8 mouse cellular contexts compared by ENCODE assay signal in the genomic region with DNA sequence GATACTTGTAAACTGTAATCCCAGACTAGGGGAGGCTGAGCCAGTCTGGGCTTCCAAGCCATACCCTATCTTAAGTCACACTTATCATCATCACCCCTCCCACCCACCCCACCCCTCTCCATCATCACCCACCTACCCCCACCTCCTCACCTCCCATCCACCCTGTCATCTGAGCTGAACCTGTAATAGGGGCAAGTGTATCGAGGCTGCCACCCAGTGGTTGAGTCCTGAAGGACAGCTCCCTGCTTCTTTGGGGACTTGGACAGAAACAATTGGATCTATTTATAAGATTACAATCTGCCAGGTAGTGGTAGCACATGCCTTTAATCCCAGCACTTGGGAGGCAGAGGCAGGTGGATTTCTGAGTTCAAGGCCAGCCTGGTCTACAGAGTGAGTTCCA. TPM values are rescaled to one million over a fixed set of nuclear protein-coding genes. Genes with fewer than 3 reads are reported as not detected.
DNase-seq lines count a peak whose midpoint lies in the region; ATAC-seq and TF ChIP-seq lines count a peak whose summit lies in the region.

No protein-coding gene starts in this region.

- no peaks in the 10 kb centered on the region for H3K36me3 ChIP-seq in kidney, embryonic 14.5 days (ENCODE audit: control insufficient read depth, insufficient read depth, low read length)
- no peaks in the 10 kb centered on the region for H3K36me3 ChIP-seq in ES-E14 (ENCODE audit: control insufficient read depth, insufficient read depth, low read length, poor library complexity, severe bottlenecking)

- H3K4me3 ChIP-seq in kidney, embryonic 14.5 days (ENCODE audit: low read length): no peak overlapping the region
- no peak overlapping the region for H3K4me3 ChIP-seq in ES-E14 (ENCODE audit: insufficient read depth in 1 of 2, low read depth in 1 of 2, low read length in 2 of 2, poor library complexity in 1 of 2, severe bottlenecking in 1 of 2)

- no peaks in the 10 kb centered on the region for H3K4me1 ChIP-seq in kidney, embryonic 14.5 days (ENCODE audit: control insufficient read depth, insufficient read depth, low read length)
- 0 out of 4 replicates have a peak, but pooled peaks cover 0 to 2% of the 10 kb centered on the region in 2 experiments for H3K4me1 ChIP-seq in ES-E14 (ENCODE audit: control insufficient read depth in 2 of 2, insufficient read depth in 2 of 2, low read length in 2 of 2, poor library complexity in 1 of 2)

- H3K27me3 ChIP-seq in kidney, embryonic 14.5 days (ENCODE audit: control insufficient read depth, insufficient read depth, low read length): no peaks in the 10 kb centered on the region

- WGBS in kidney, embryonic 14.5 days: 29% methylated on average over 1 of the region's 1 CpGs

- H3K4me2 ChIP-seq in kidney, embryonic 14.5 days (replicated peaks; ENCODE audit: low read depth, low read length): no peak overlapping the region

- ATAC-seq in CD4-positive, CD25-positive, alpha-beta regulatory T cell, adult 4 months: no peak
- no peak for ATAC-seq in kidney, embryonic 14.5 days (ENCODE audit: low FRiP score, low TSS enrichment)
- no peak for ATAC-seq in erythroid progenitor cell, adult 5-6 weeks (replicated peaks; ENCODE audit: low FRiP score, poor library complexity, severe bottlenecking)

- intact Hi-C loops in heart, postnatal 14 days (cut with DNase I): no loop called here

- H3K27ac ChIP-seq in kidney, embryonic 14.5 days (ENCODE audit: low read depth, low read length): no peak overlapping the region
- H3K27ac ChIP-seq in ES-E14 (ENCODE audit: insufficient read depth, low read depth, low read length, poor library complexity, severe bottlenecking): no peak overlapping the region

- DNase-seq in CD4-positive, CD25-positive, alpha-beta regulatory T cell, adult 2 months (ENCODE audit: low read depth, low spot score): peak; percentile 62
- peak; percentile 55 for DNase-seq in kidney, adult 11 months
- no peak for DNase-seq in ES-E14 (ENCODE audit: low read depth, low spot score)
- DNase-seq in heart, postnatal 14 days: peak; percentile 50 to 65
- DNase-seq in lung, postnatal 10 days: peak; percentile 56

- H3K9me3 ChIP-seq in kidney, embryonic 14.5 days (ENCODE audit: control insufficient read depth, low read length): no peaks in the 10 kb centered on the region
- H3K9me3 ChIP-seq in ES-E14 (ENCODE audit: control insufficient read depth, insufficient read depth, low read depth, low read length): no peaks in the 10 kb centered on the region

- in situ Hi-C loops in ES-E14 (cut with MboI; ENCODE audit: low sequenced_read_pairs in 2 of 2, unreplicated experiment in 2 of 2): no loop called here

- H3K9ac ChIP-seq in kidney, embryonic 14.5 days (ENCODE audit: low read depth, low read length): no peak overlapping the region
- H3K9ac ChIP-seq in ES-E14 (ENCODE audit: insufficient read depth, low read depth, low read length, poor library complexity, severe bottlenecking): no peak overlapping the region

TF ChIP-seq in ES-E14, 5 proteins besides CTCF, POLR2A, EP300 and RAD21:
- TF ChIP-seq ZC3H11A (IDR thresholded peaks at IDR 0.05; ENCODE audit: borderline replicate concordance, low read depth, low read length) (peak; percentile 22; the same call in 1 of the 2 replicates), HCFC1 (IDR thresholded peaks at IDR 0.05; ENCODE audit: borderline replicate concordance, insufficient read depth, low read length) (no peak)

RNA-seq across cellular contexts. Expression of a gene that starts 22.7 kb away (rescaled TPM):
- polyA plus RNA-seq in CD4-positive, CD25-positive, alpha-beta regulatory T cell, adult 4 months (2017; shearing (Covaris generic)): under 1 TPM; 0.14 to 0.42 TPM
- polyA plus RNA-seq in kidney, embryonic 14.5 days (2014; fragmentation: Nextera tagmentation; extraction: Ambion mirVana): 7.7 and 9.0 TPM in 2 replicates
- total RNA-seq in ES-E14 (2012; rRNA removed): 10.7 and 13.4 TPM in 2 replicates
- total RNA-seq in heart, postnatal 14 days (2021): 10 to 100 TPM; 53.9 to 54.0 TPM
- 0.36 and 0.84 TPM in 2 replicates for total RNA-seq in erythroid progenitor cell, adult 5-6 weeks (2015; ENCODE audit: low replicate concordance)
- 3.6 TPM in 1 of 2 replicates, not detected in the other for total RNA-seq in erythroid progenitor cell, adult 5-6 weeks (2017; ENCODE audit: low replicate concordance)

RNA-seq across cellular contexts. Expression of a gene that starts 26.5 kb away (rescaled TPM):
- polyA plus RNA-seq in CD4-positive, CD25-positive, alpha-beta regulatory T cell, adult 4 months (2017; shearing (Covaris generic)): not detected
- not detected in 2 replicates for polyA plus RNA-seq in kidney, embryonic 14.5 days (2014; fragmentation: Nextera tagmentation; extraction: Ambion mirVana)
- not detected in 2 replicates for total RNA-seq in ES-E14 (2012; rRNA removed)
- not detected for total RNA-seq in heart, postnatal 14 days (2021)
- total RNA-seq in erythroid progenitor cell, adult 5-6 weeks (2015; ENCODE audit: low replicate concordance): not detected in 2 replicates
- total RNA-seq in erythroid progenitor cell, adult 5-6 weeks (2017; ENCODE audit: low replicate concordance): not detected in 2 replicates

RNA-seq across cellular contexts. Expression of a gene that starts 34.6 kb away (rescaled TPM):
- polyA plus RNA-seq in CD4-positive, CD25-positive, alpha-beta regulatory T cell, adult 4 months (2017; shearing (Covaris generic)): 10 to 100 TPM; 23.2 to 45.4 TPM
- 54.8 and 68.4 TPM in 2 replicates for polyA plus RNA-seq in kidney, embryonic 14.5 days (2014; fragmentation: Nextera tagmentation; extraction: Ambion mirVana)
- 94.1 and 125 TPM in 2 replicates for total RNA-seq in ES-E14 (2012; rRNA removed)
- total RNA-seq in heart, postnatal 14 days (2021): 1 to 10 TPM; 5.1 to 6.6 TPM
- total RNA-seq in erythroid progenitor cell, adult 5-6 weeks (2015; ENCODE audit: low replicate concordance): 2.5 and 6.7 TPM in 2 replicates
- total RNA-seq in erythroid progenitor cell, adult 5-6 weeks (2017; ENCODE audit: low replicate concordance): 2.4 and 6.2 TPM in 2 replicates

RNA-seq across cellular contexts. Expression of a gene that starts 54.1 kb away (rescaled TPM):
- polyA plus RNA-seq in CD4-positive, CD25-positive, alpha-beta regulatory T cell, adult 4 months (2017; shearing (Covaris generic)): 100 to 1,000 TPM; 315 to 339 TPM
- 545 and 576 TPM in 2 replicates for polyA plus RNA-seq in kidney, embryonic 14.5 days (2014; fragmentation: Nextera tagmentation; extraction: Ambion mirVana)
- total RNA-seq in ES-E14 (2012; rRNA removed): 493 and 584 TPM in 2 replicates
- total RNA-seq in heart, postnatal 14 days (2021): 100 to 1,000 TPM; 134 to 141 TPM
- 97.7 and 102 TPM in 2 replicates for total RNA-seq in erythroid progenitor cell, adult 5-6 weeks (2015; ENCODE audit: low replicate concordance)
- 82.3 and 112 TPM in 2 replicates for total RNA-seq in erythroid progenitor cell, adult 5-6 weeks (2017; ENCODE audit: low replicate concordance)

RNA-seq across cellular contexts. Expression of a gene that starts 54.6 kb away (rescaled TPM):
- 10 to 100 TPM; 16.2 to 17.7 TPM for polyA plus RNA-seq in CD4-positive, CD25-positive, alpha-beta regulatory T cell, adult 4 months (2017; shearing (Covaris generic))
- 23.3 and 37.8 TPM in 2 replicates for polyA plus RNA-seq in kidney, embryonic 14.5 days (2014; fragmentation: Nextera tagmentation; extraction: Ambion mirVana)
- 17.2 and 23.4 TPM in 2 replicates for total RNA-seq in ES-E14 (2012; rRNA removed)
- 10 to 100 TPM; 14.3 to 15.5 TPM for total RNA-seq in heart, postnatal 14 days (2021)
- total RNA-seq in erythroid progenitor cell, adult 5-6 weeks (2015; ENCODE audit: low replicate concordance): 17.7 and 18.9 TPM in 2 replicates
- total RNA-seq in erythroid progenitor cell, adult 5-6 weeks (2017; ENCODE audit: low replicate concordance): 1.4 and 3.1 TPM in 2 replicates

Comparison
In these comparisons a context has a peak if more than half of its experiments do, and no peak if none do; other contexts are left out.
1. RNA of a gene that starts 34.6 kb away (total RNA-seq): 94.1 to 125 TPM in ES-E14; 2.4 to 6.7 TPM in erythroid progenitor cell, adult 5-6 weeks and 5.1 to 6.6 TPM in heart, postnatal 14 days; every median in the first group is over 10 times any median in the second.